Mouse (Mus musculus): Measurements from ENCODE around the gene Mthfd2l.

The Mthfd2l gene

GRCm38 (mm10) chr5:90945453-90945852, 14.5 kb downstream of the Mthfd2l start:
- DNase-seq (ENCODE audit: low read depth in 1 of 2, low spot score in 2 of 2), result no peak

- no peak for DNase-seq (ENCODE audit: low read depth in 1 of 2, low spot score in 2 of 2)
Observed at GRCm38 (mm10) chr5:90949499-90949898, 18.6 kb downstream of the Mthfd2l start.

DNA sequence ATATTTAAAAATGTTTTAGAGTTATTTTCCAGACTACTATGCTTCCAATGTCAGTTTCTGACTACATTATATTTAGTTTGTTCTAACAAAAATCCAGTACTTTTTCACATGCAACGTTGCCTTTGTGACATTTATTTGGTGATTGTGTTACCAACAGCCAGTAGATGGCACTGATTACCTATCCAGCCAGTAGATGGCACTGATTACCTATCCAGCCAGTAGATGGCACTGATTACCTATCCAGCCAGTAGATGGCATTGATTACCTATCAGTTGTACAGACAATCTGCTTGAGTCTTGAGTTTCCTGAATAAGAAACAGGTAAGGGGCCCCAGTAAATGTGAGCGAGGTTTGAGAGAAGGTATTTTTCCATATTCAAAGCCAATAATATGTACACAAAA, 20.6 kb downstream of the Mthfd2l start:
- no peak for DNase-seq (ENCODE audit: low read depth in 1 of 2, low spot score in 2 of 2)

- no peak for DNase-seq (ENCODE audit: low read depth in 1 of 2, low spot score in 2 of 2)
Observed at GRCm38 (mm10) chr5:90952731-90953481, 22.0 kb downstream of the Mthfd2l start.

DNA sequence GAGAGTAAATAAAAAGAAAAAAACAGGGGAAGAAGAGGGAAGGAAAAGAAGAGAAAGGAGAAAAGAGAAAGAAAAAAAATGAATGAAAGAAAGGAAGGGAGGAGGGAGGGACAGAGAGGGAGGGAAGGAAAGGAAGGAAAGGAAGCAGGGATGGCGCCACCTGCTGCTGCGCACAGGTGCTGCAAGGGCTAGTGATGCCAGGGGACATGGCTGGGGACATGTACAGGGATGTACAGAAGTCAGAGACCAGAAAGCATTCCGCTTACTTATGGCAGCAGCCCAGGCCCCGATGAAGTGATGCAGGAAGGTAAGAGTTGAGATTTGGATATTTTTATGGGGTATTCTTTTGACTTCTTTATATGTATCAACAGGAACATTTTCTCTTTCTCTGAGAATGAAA, 33.4 kb downstream of the Mthfd2l start:
- DNase-seq (ENCODE audit: low read depth in 1 of 2, low spot score in 2 of 2), result no peak

GRCm38 (mm10) chr5:90964764-90965163, 33.8 kb downstream of the Mthfd2l start:
- DNase-seq (ENCODE audit: low read depth in 1 of 2, low spot score in 2 of 2), result no peak

DNA sequence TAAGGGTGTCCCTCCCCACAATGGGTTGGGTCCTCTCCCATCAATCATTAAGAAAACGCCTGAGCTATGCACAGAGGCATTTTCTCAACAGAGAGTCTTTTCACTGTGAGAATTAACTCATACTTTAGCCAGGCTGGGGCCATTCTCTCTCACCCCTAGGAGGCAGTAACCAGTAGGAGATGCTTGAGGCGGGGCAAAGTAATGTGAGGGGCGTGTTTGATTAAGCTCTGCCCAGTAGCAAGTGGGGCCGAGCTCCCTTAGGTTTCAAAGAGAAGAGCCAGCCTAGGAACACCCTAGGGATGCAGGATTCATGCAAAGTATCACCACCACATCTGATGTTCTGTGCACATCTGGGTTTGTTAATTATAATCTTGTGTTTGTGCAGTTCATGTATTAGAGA, 34.5 kb downstream of the Mthfd2l start:
- no peak for DNase-seq (ENCODE audit: low read depth in 1 of 2, low spot score in 2 of 2)

GRCm38 (mm10) chr5:90977244-90977643, 46.3 kb downstream of the Mthfd2l start:
- no peak for DNase-seq (ENCODE audit: low read depth in 1 of 2, low spot score in 2 of 2)

DNA sequence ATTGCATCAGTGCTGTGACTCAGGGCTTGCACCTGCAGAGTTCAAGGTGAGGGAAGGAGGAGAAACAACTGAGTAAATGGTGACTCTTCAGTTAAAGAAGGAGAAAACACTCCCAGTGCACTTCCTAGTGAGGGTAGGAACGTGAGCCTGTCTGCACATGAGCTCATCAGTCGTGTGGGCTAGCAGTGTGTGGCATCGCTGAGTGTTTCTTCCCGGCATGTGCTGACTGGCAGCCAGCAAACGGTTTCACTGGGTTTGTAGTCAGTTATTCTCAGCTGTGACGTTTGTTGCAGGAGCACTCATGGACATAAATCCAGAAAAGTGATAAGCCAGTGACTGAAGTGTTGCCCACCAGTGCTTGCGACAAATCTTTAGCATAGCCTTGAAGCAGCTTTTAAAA, 49.4 kb downstream of the Mthfd2l start:
- DNase-seq (ENCODE audit: low read depth in 1 of 2, low spot score in 2 of 2), result no peak

- DNase-seq (ENCODE audit: low read depth in 1 of 2, low spot score in 2 of 2), result no peak
Observed at GRCm38 (mm10) chr5:90987605-90988004, 56.7 kb downstream of the Mthfd2l start.

DNA sequence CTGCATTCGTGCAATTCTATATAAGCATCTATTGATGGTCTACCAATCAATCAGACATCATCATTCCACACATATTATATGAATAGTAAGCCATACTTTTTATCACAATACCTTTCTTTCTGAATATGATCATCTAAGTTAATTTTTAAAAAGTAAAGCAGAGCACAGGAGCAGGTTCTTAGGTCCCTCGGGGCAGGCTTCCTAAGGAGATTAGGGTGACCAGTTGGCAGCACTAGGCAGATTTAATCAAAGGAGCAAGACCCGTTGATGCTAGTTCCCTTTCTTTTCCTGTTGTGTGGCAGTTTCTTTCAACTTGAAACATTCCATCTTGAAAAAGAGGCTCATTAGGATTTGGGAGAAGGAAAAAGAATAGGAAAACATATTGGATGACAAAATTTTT, 57.2 kb downstream of the Mthfd2l start:
- no peak for DNase-seq (ENCODE audit: low read depth in 1 of 2, low spot score in 2 of 2)

- no peak for DNase-seq (ENCODE audit: low read depth in 1 of 2, low spot score in 2 of 2)
Observed at GRCm38 (mm10) chr5:90988592-90988991, 57.7 kb downstream of the Mthfd2l start.

- DNase-seq (ENCODE audit: low read depth in 1 of 2, low spot score in 2 of 2), result peak in 1 of 2 experiments; percentile 2
Observed at GRCm38 (mm10) chr5:90999942-91000341, 69.0 kb downstream of the Mthfd2l start.

DNA sequence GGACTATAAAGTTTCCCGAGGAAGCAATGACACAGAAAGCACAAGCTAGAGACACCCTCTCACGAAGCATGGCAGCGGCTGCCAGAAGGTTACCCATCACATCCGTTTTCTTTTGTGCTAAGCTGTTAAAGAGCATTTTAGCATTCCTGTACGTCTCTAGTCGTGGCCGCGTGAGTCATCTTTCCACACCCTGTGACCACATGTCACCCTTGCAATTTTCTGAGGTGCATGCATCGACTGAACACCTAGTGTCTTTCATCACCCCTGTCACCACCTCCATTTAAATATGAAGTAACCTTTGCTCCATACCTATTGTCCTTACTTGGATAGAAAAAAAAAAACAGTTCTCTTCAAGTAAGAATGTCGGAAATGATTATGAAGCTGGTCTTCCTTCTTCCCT, 84.3 kb downstream of the Mthfd2l start:
- DNase-seq (ENCODE audit: low read depth in 1 of 2, low spot score in 2 of 2), result no peak

DNA sequence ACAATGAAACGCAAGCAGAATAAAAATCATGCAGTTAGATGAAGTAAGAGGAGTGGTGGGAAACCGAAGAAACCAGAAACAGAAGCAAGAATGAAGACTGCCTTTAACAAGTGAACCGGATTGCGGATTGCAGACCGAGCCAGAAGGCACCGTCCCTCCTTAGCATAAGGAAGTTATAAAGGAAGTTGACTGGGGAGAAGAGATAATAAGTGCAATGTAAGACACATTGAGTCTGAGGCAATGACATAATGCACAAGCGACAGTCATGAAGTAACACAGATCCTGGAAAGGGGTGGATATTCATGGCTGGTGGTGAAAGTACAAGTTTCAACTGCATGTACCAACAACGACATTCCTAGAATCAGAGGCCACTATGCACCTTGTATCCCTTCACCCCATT, 92.2 kb downstream of the Mthfd2l start:
- no peak for DNase-seq (ENCODE audit: low read depth in 1 of 2, low spot score in 2 of 2)

DNA sequence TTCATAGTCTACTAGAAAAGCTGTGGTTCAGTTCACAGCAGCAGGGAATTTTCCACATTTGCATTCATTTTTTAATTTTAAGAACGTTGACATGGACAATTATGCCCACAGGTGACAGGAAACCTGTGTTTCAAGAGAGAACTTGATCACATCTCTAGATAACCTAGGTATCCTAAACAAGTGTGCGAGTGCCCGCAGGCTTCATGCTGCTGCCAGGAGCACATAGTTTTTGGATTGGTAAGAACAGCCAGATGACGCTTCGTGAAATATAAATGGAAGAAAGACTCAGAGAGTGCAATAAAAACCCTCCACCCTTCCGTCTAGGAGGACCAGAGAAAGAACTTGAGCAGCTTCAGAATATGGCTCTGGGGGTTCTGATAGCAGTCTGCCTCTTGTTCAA, 96.2 kb downstream of the Mthfd2l start, which contains the start of gene Epgn:
Gene Epgn, plus strand, starts transcription at position 301 of the 400 bp plus-strand sequence.
- DNase-seq (ENCODE audit: low read depth in 1 of 2, low spot score in 2 of 2), result no peak

GRCm38 (mm10) chr5:91027840-91028239, 96.9 kb downstream of the Mthfd2l start:
- DNase-seq (ENCODE audit: low read depth in 1 of 2, low spot score in 2 of 2), result no peak

- no peak for DNase-seq (ENCODE audit: low read depth in 1 of 2, low spot score in 2 of 2)
Observed at GRCm38 (mm10) chr5:91030629-91031028, 99.7 kb downstream of the Mthfd2l start.

GRCm38 (mm10) chr5:91035341-91035740, 104.4 kb downstream of the Mthfd2l start:
- DNase-seq (ENCODE audit: low read depth in 1 of 2, low spot score in 2 of 2), result no peak

- DNase-seq (ENCODE audit: low read depth in 1 of 2, low spot score in 2 of 2), result no peak
Observed at GRCm38 (mm10) chr5:91036628-91037027, 105.7 kb downstream of the Mthfd2l start.

DNA sequence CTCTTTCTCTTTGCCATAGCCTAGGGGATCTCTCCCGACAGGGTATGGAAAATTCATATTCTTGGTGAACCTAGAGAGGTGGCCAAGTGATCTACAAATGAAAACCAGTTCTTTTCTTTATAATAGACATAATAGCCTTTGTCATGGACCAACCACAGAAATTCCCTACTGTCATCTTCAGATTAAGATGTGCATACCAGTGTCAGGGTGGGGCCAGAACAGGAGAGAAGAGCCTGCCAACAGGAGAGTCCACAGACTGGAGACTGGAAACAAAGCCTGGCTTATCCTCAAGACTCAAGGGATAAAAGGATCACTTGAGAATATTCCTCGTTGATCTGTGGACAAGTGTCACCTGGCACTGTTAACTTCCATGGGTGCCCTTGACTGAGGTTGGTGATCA, 106.8 kb downstream of the Mthfd2l start:
- no peak for DNase-seq (ENCODE audit: low read depth in 1 of 2, low spot score in 2 of 2)

DNA sequence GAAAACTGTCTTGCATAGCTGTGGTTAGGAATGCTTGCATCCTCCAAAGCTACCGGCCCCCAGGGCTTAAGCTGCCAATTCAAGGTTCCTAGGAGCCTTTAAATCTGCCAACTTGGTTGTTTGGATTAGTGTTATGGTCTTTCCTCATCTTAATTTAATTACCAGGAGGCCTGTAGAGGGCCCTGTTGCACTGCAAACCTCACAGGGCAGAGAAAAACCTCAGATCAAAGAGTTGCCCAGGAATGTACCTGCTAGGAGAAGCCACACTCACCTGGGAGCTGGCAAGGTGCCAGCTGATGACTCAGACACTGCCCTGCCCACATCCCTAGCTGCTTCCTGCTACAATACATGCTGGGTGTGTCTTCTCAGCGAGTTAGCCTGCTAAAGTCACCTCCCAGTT, 107.6 kb downstream of the Mthfd2l start:
- DNase-seq (ENCODE audit: low read depth in 1 of 2, low spot score in 2 of 2), result no peak

DNA sequence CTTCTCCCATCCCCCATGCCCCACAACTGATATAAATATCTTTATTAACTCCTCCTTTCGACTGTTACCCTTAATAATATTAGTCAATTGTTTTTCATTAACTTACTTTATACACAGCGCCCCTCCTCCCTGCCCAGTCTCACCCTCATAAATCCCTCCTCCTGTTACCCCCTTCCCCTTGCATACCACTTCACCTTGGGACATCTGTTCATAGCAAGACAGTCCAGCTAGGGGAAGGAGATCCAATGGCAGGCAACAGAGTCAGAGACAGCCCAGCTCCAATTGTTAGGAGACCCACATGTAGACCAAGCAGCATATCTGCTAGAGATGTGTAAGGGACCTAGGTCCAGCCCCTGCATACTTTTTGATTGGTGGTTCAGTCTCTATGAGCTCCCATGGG, 108.0 kb downstream of the Mthfd2l start:
- DNase-seq (ENCODE audit: low read depth in 1 of 2, low spot score in 2 of 2), result no peak
